Mouse (Mus musculus) embryonic facial prominence, embryonic 10.5 days (tissue): ENCODE results near the gene Olfr692. TPM values are rescaled to one million over a fixed set of nuclear protein-coding genes. Genes with fewer than 3 reads are reported as not detected.
"Not testable (repeated sequence)": the region's sequence is repeated elsewhere in the genome, so short reads cannot be mapped to it uniquely, and the experiment has no call there.

Source experiments
- DNase-seq: peaks from one replicate; pipeline ENCODE4 v3.0.0-alpha.2; 2017; ENCODE audit warnings: low spot score
- H3K27ac ChIP-seq: fragments of 300-500 bp; sonication (generic); replicated peaks from 2 replicates; pipeline ENCODE4 v1.5.1; 2016; ENCODE audit warnings: mild to moderate bottlenecking
- H3K27me3 ChIP-seq: fragments of 300-500 bp; sonication (generic); replicated peaks from 2 replicates; pipeline ENCODE4 v1.6.1; 2016; ENCODE audit warnings: low read depth, mild to moderate bottlenecking; ENCODE audit not compliant: poor library complexity, severe bottlenecking
- H3K36me3 ChIP-seq: fragments of 300-500 bp; sonication (generic); replicated peaks from 2 replicates; pipeline ENCODE4 v1.6.1; 2016; ENCODE audit warnings: mild to moderate bottlenecking, moderate library complexity
- H3K4me1 ChIP-seq: fragments of 300-500 bp; sonication (generic); 2 replicates; pipeline ENCODE4 v1.6.1; 2016
- H3K4me3 ChIP-seq: fragments of 300-500 bp; sonication (generic); 2 replicates; pipeline ENCODE4 v1.5.1; 2016; ENCODE audit warnings: mild to moderate bottlenecking, moderate library complexity
- H3K9me3 ChIP-seq: fragments of 300-500 bp; sonication (generic); 2 replicates; pipeline ENCODE4 v1.6.1; 2016; ENCODE audit warnings: mild to moderate bottlenecking
- WGBS: fragments of 180-500 bp; shearing (Covaris S2); methylation state at CpG from one replicate; pipeline ENCODE4 v1.1.7; 2016; 5-methylcytosine and 5-hydroxymethylcytosine counted together
- polyA plus RNA-seq: library from polyadenylated mRNA; unstranded; fragments of >200 nt; fragmentation: Nextera tagmentation; extraction: Ambion mirVana; gene quantifications from 2 replicates; pipeline ENCODE4 v1.2.1, GENCODE M21; 2016

The Olfr692 gene
- polyA plus RNA-seq, 1 experiment from 2014 or later, result not detected

GRCm38 (mm10) chr7:105380329-105380728, 12.3 kb downstream of the Olfr692 start:
- 93% methylated on average over 3 of the region's 3 CpGs for WGBS
- Histone ChIP-seq H3K27ac (no peak overlapping the region), H3K27me3 (no peaks in the 10 kb centered on the region), H3K4me3 (no peak overlapping the region), H3K36me3 (peaks cover 98% of the 10 kb centered on the region), H3K9me3 (no peaks in the 10 kb centered on the region), H3K4me1 (no peaks in the 10 kb centered on the region)
- no peak for DNase-seq

GRCm38 (mm10) chr7:105387696-105388095, 19.7 kb downstream of the Olfr692 start:
- Histone ChIP-seq H3K9me3 (no peaks in the 10 kb centered on the region), H3K36me3 (peaks cover 84% of the 10 kb centered on the region), H3K27me3 (no peaks in the 10 kb centered on the region), H3K27ac (no peak overlapping the region), H3K4me1 (no peaks in the 10 kb centered on the region), H3K4me3 (no peak overlapping the region)
- DNase-seq, result no peak
- 94% methylated on average over 2 of the region's 2 CpGs for WGBS

GRCm38 (mm10) chr7:105390236-105390635, 22.2 kb downstream of the Olfr692 start:
- Histone ChIP-seq H3K27ac (no peak overlapping the region), H3K4me1 (peaks cover 4% of the 10 kb centered on the region; the same call in 1 of the 2 replicates), H3K4me3 (no peak overlapping the region), H3K27me3 (no peaks in the 10 kb centered on the region), H3K9me3 (no peaks in the 10 kb centered on the region), H3K36me3 (peaks cover 66% of the 10 kb centered on the region)
- no peak for DNase-seq
- WGBS, result 89% methylated on average over 2 of the region's 2 CpGs

GRCm38 (mm10) chr7:105394606-105395005, 26.6 kb downstream of the Olfr692 start:
- Histone ChIP-seq H3K4me3 (no peak overlapping the region), H3K27ac (no peak overlapping the region), H3K27me3 (no peaks in the 10 kb centered on the region), H3K36me3 (peaks cover 28% of the 10 kb centered on the region), H3K4me1 (peaks cover 15% of the 10 kb centered on the region), H3K9me3 (no peaks in the 10 kb centered on the region)
- WGBS, result 89% methylated on average over 1 of the region's 1 CpGs
- no peak for DNase-seq

- Histone ChIP-seq H3K36me3 (peaks cover 21% of the 10 kb centered on the region), H3K4me1 (peaks cover 15% of the 10 kb centered on the region), H3K4me3 (no peak overlapping the region), H3K9me3 (no peaks in the 10 kb centered on the region), H3K27me3 (no peaks in the 10 kb centered on the region), H3K27ac (no peak overlapping the region)
- DNase-seq, result no peak
These were observed 27.2 kb downstream of the Olfr692 start for GRCm38 (mm10) chr7:105395131-105395820.

- no peak overlapping the region for H3K27ac ChIP-seq
- H3K9me3 ChIP-seq, result no peaks in the 10 kb centered on the region
- peaks cover 19% of the 10 kb centered on the region for H3K36me3 ChIP-seq
- no peak for DNase-seq
- H3K4me1 ChIP-seq, result peaks cover 20% of the 10 kb centered on the region
- no peaks in the 10 kb centered on the region for H3K27me3 ChIP-seq
- no peak overlapping the region for H3K4me3 ChIP-seq
These were observed 28.1 kb downstream of the Olfr692 start for GRCm38 (mm10) chr7:105396126-105396525.

- WGBS, result 2% methylated on average over 25 of the region's 25 CpGs
- no peaks in the 10 kb centered on the region for H3K9me3 ChIP-seq
- H3K36me3 ChIP-seq, result peaks cover 7% of the 10 kb centered on the region
- H3K4me1 ChIP-seq, result peaks cover 18% of the 10 kb centered on the region
- peak overlapping the region; percentile 92 for H3K4me3 ChIP-seq
- H3K27me3 ChIP-seq, result no peaks in the 10 kb centered on the region
- DNase-seq, result no peak
- peak overlapping the region; percentile 88 for H3K27ac ChIP-seq
These were observed 31.3 kb downstream of the Olfr692 start for GRCm38 (mm10) chr7:105399058-105399934.

- H3K4me3 ChIP-seq, result peak within 1 kb of the TSS; percentile 92
- peaks cover 16% of the 10 kb centered on the region for H3K4me1 ChIP-seq
- H3K9me3 ChIP-seq, result no peaks in the 10 kb centered on the region
- H3K27me3 ChIP-seq, result no peaks in the 10 kb centered on the region
- H3K36me3 ChIP-seq, result peaks cover 6% of the 10 kb centered on the region
- DNase-seq, result peak; percentile 100
- under 1% methylated on average over 55 of the region's 55 CpGs for WGBS
- H3K27ac ChIP-seq, result peak within 1 kb of the TSS; percentile 88
These were observed 32.0 kb downstream of the Olfr692 start, which contains the start of gene Fam160a2 for GRCm38 (mm10) chr7:105399935-105400624. Fam160a2 (minus strand) TSS chr7:105400054.

- no peak within 1 kb of the TSS for H3K27ac ChIP-seq
- no peak for DNase-seq
- no peak within 1 kb of the TSS for H3K4me3 ChIP-seq
- H3K27me3 ChIP-seq, result no peaks in the 10 kb centered on the region
- peaks cover 6% of the 10 kb centered on the region for H3K4me1 ChIP-seq
- H3K9me3 ChIP-seq, result no peaks in the 10 kb centered on the region
- 68% methylated on average over 5 of the region's 5 CpGs for WGBS
- H3K36me3 ChIP-seq, result no peaks in the 10 kb centered on the region
These were observed 36.2 kb downstream of the Olfr692 start, which contains the start of gene Cnga4 for GRCm38 (mm10) chr7:105404268-105404667. Cnga4 (plus strand) TSS chr7:105404568.

GRCm38 (mm10) chr7:105406322-105406721, 38.3 kb downstream of the Olfr692 start:
- Histone ChIP-seq H3K4me3 (no peak overlapping the region), H3K27me3 (no peaks in the 10 kb centered on the region; the same call in 1 of the 2 replicates), H3K4me1 (no peaks in the 10 kb centered on the region), H3K27ac (no peak overlapping the region), H3K36me3 (no peaks in the 10 kb centered on the region), H3K9me3 (no peaks in the 10 kb centered on the region)
- WGBS, result 78% methylated on average over 1 of the region's 1 CpGs
- no peak for DNase-seq

- not testable (repeated sequence) for H3K36me3 ChIP-seq, H3K4me1 ChIP-seq, H3K9me3 ChIP-seq, H3K27me3 ChIP-seq, H3K4me3 ChIP-seq, H3K27ac ChIP-seq
- peak; percentile 80 for DNase-seq
- 62% methylated on average over 8 of the region's 8 CpGs for WGBS
These were observed 44.0 kb downstream of the Olfr692 start for GRCm38 (mm10) chr7:105411874-105412632.

GRCm38 (mm10) chr7:105414385-105414784, 46.4 kb downstream of the Olfr692 start:
- H3K9me3 ChIP-seq, result no peaks in the 10 kb centered on the region
- no peak overlapping the region for H3K4me3 ChIP-seq
- H3K27ac ChIP-seq, result no peak overlapping the region
- no peaks in the 10 kb centered on the region; the same call in 1 of the 2 replicates for H3K27me3 ChIP-seq
- WGBS, result 57% methylated on average over 6 of the region's 6 CpGs
- H3K36me3 ChIP-seq, result no peaks in the 10 kb centered on the region
- DNase-seq, result no peak
- H3K4me1 ChIP-seq, result no peaks in the 10 kb centered on the region
